Mouse (Mus musculus): ENCODE measurements around the gene Gm49425.
"Not testable (repeated sequence)": the region's sequence is repeated elsewhere in the genome, so short reads cannot be mapped to it uniquely, and the experiment has no call there.

DNA sequence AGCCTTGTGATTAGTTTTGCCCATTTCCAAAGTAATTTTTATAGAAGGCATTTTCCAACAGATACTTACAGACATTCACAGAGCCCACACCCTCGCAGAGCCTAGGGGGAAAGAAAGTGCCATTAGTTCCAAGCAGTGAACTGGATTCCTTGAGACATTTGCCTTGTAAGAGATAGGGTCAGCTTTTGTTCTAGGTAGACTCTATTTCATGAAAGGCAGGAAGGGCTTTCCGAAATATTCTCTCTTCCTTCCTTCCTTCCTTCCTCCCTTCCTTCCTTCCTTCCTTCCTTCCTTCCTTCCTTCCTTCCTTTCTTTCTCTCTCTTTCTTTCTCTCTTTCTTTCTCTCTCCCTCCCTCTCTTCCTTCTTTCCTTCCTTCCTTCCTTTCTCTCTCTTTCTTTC, at the start of gene Gm49425:
- TF ChIP-seq CTCF (IDR thresholded peaks at IDR 0.05; ENCODE audit: low read depth, low read length); TAL1 (conservative IDR thresholded peaks at IDR 0.05; ENCODE audit: low read depth, low read length): not testable (repeated sequence)
